14 mouse cellular contexts compared by ENCODE assay signal in genomic region chr11:119544518-119545105, GRCm38 (mm10). TPM values are rescaled to one million over a fixed set of nuclear protein-coding genes. Genes with fewer than 3 reads are reported as not detected.
A peak's percentile ranks its signal among the peaks of the same experiment; 100 is the strongest.
DNase-seq lines count a peak whose midpoint lies in the region; ATAC-seq lines count a peak whose summit lies in the region.
"Had no signal": no experiment of that assay in that cellular context is flagged by ENCODE, and none has a peak within 500 bp of the region (broad histone marks: within the 10 kb centered on the region; RNA-seq: fewer than 3 reads in every experiment).

No protein-coding gene starts in this region.

- H3K4me3 ChIP-seq in midbrain, embryonic 13.5 days (replicated peaks), result peak overlapping the region; percentile 70; the same call in 1 of the 2 replicates
- no peak overlapping the region for H3K4me3 ChIP-seq in midbrain, embryonic 11.5 days (ENCODE audit: low read depth, low read length)
- H3K4me3 ChIP-seq in hindbrain, embryonic 12.5 days, result peak overlapping the region; percentile 66
- H3K4me3 ChIP-seq in neural tube, embryonic 14.5 days (ENCODE audit: low read depth, low read length), result peak overlapping the region; percentile 76; the same call in 1 of the 2 replicates
- no peak overlapping the region for H3K4me3 ChIP-seq in intestine, embryonic 16.5 days (ENCODE audit: low read length)
- H3K4me3 ChIP-seq: limb, embryonic 15.5 days had no signal

- H3K9me3 ChIP-seq in midbrain, embryonic 13.5 days, result no peaks in the 10 kb centered on the region
- H3K9me3 ChIP-seq in midbrain, embryonic 11.5 days (ENCODE audit: control insufficient read depth, low read length), result no peaks in the 10 kb centered on the region
- H3K9me3 ChIP-seq in hindbrain, embryonic 12.5 days (replicated peaks), result no peaks in the 10 kb centered on the region
- H3K9me3 ChIP-seq in neural tube, embryonic 14.5 days (ENCODE audit: control insufficient read depth, low read length), result no peaks in the 10 kb centered on the region
- H3K9me3 ChIP-seq in intestine, embryonic 16.5 days (ENCODE audit: control insufficient read depth, low read length), result no peaks in the 10 kb centered on the region
- H3K9me3 ChIP-seq: heart, embryonic 10.5 days; limb, embryonic 15.5 days had no signal

- no peak for ATAC-seq in cerebellum, adult (ENCODE audit: insufficient number of reproducible peaks, low FRiP score, low TSS enrichment)
- no peak for ATAC-seq in midbrain, embryonic 13.5 days
- no peak for ATAC-seq in midbrain, embryonic 11.5 days (ENCODE audit: low FRiP score)
- ATAC-seq in hindbrain, embryonic 12.5 days (ENCODE audit: low FRiP score), result no peak
- ATAC-seq in neural tube, embryonic 14.5 days (ENCODE audit: low read depth), result no peak
- no peak for ATAC-seq in intestine, embryonic 16.5 days

- peak; percentile 74 for DNase-seq in cerebellum, adult 11 months
- DNase-seq in midbrain, embryonic 11.5 days (ENCODE audit: low spot score, missing footprints), result no peak
- DNase-seq in frontal cortex, postnatal 25 days (ENCODE audit: low spot score in 2 of 2), result no peak
- DNase-seq: heart, postnatal 4 days; retina, postnatal 1 day; thymus, postnatal 14 days had no signal

- H3K9ac ChIP-seq in midbrain, embryonic 13.5 days (replicated peaks), result 0 out of 2 replicates have a peak overlapping the region, but pooled peaks have one; percentile 16
- no peak overlapping the region for H3K9ac ChIP-seq in midbrain, embryonic 11.5 days (ENCODE audit: low read length)
- peak overlapping the region; percentile 27 for H3K9ac ChIP-seq in hindbrain, embryonic 12.5 days
- H3K9ac ChIP-seq in neural tube, embryonic 14.5 days (replicated peaks; ENCODE audit: low read depth, low read length), result no peak overlapping the region
- H3K9ac ChIP-seq in intestine, embryonic 16.5 days (ENCODE audit: low read depth, low read length), result no peak overlapping the region
- H3K9ac ChIP-seq: limb, embryonic 15.5 days had no signal

- peaks cover 83% of the 10 kb centered on the region for H3K27me3 ChIP-seq in midbrain, embryonic 13.5 days
- H3K27me3 ChIP-seq in midbrain, embryonic 11.5 days (ENCODE audit: control insufficient read depth, insufficient read depth, low read length), result peaks cover 53% of the 10 kb centered on the region
- H3K27me3 ChIP-seq in hindbrain, embryonic 12.5 days, result peaks cover 92% of the 10 kb centered on the region
- H3K27me3 ChIP-seq in neural tube, embryonic 14.5 days (ENCODE audit: control insufficient read depth, insufficient read depth, low read length), result 0 out of 2 replicates have a peak, but pooled peaks cover 3% of the 10 kb centered on the region
- H3K27me3 ChIP-seq in intestine, embryonic 16.5 days (replicated peaks; ENCODE audit: control insufficient read depth, insufficient read depth, low read length), result peaks cover 91% of the 10 kb centered on the region

- WGBS in midbrain, embryonic 13.5 days, result 85% methylated on average over 15 of the region's 15 CpGs
- 90% methylated on average over 15 of the region's 15 CpGs for WGBS in midbrain, embryonic 11.5 days
- 83% methylated on average over 15 of the region's 15 CpGs for WGBS in hindbrain, embryonic 12.5 days
- 77% methylated on average over 15 of the region's 15 CpGs for WGBS in neural tube, embryonic 14.5 days
- WGBS in intestine, embryonic 16.5 days, result 80% methylated on average over 15 of the region's 15 CpGs

- no peak overlapping the region for H3K27ac ChIP-seq in midbrain, embryonic 13.5 days
- H3K27ac ChIP-seq in midbrain, embryonic 11.5 days (ENCODE audit: low read depth, low read length), result no peak overlapping the region
- H3K27ac ChIP-seq in hindbrain, embryonic 12.5 days, result no peak overlapping the region
- no peak overlapping the region for H3K27ac ChIP-seq in neural tube, embryonic 14.5 days (ENCODE audit: low read depth, low read length)
- H3K27ac ChIP-seq in intestine, embryonic 16.5 days (ENCODE audit: low read length), result no peak overlapping the region
- H3K27ac ChIP-seq: heart, embryonic 10.5 days; limb, embryonic 15.5 days had no signal

- H3K36me3 ChIP-seq in midbrain, embryonic 13.5 days, result no peaks in the 10 kb centered on the region
- H3K36me3 ChIP-seq in midbrain, embryonic 11.5 days (ENCODE audit: control insufficient read depth, insufficient read depth, low read length), result no peaks in the 10 kb centered on the region
- H3K36me3 ChIP-seq in hindbrain, embryonic 12.5 days, result no peaks in the 10 kb centered on the region
- H3K36me3 ChIP-seq in neural tube, embryonic 14.5 days (ENCODE audit: control insufficient read depth, insufficient read depth, low read length), result no peaks in the 10 kb centered on the region
- H3K36me3 ChIP-seq in intestine, embryonic 16.5 days (ENCODE audit: control insufficient read depth, insufficient read depth, low read length), result no peaks in the 10 kb centered on the region
- H3K36me3 ChIP-seq: G1E; heart, embryonic 10.5 days; limb, embryonic 15.5 days had no signal

- peak overlapping the region; percentile 89 for H3K4me2 ChIP-seq in midbrain, embryonic 13.5 days (replicated peaks)
- H3K4me2 ChIP-seq in midbrain, embryonic 11.5 days, result no peak overlapping the region
- H3K4me2 ChIP-seq in hindbrain, embryonic 12.5 days (replicated peaks), result peak overlapping the region; percentile 98
- peak overlapping the region; percentile 97 for H3K4me2 ChIP-seq in neural tube, embryonic 14.5 days (ENCODE audit: low read depth, low read length)
- H3K4me2 ChIP-seq in intestine, embryonic 16.5 days (ENCODE audit: low read depth, low read length), result no peak overlapping the region
- H3K4me2 ChIP-seq: limb, embryonic 15.5 days had no signal

- peaks cover 70% of the 10 kb centered on the region for H3K4me1 ChIP-seq in midbrain, embryonic 13.5 days (replicated peaks)
- peaks cover 32% of the 10 kb centered on the region for H3K4me1 ChIP-seq in midbrain, embryonic 11.5 days (ENCODE audit: control insufficient read depth, insufficient read depth, low read length)
- H3K4me1 ChIP-seq in hindbrain, embryonic 12.5 days, result peaks cover 65% of the 10 kb centered on the region
- peaks cover 55% of the 10 kb centered on the region for H3K4me1 ChIP-seq in neural tube, embryonic 14.5 days (ENCODE audit: control insufficient read depth, insufficient read depth, low read length)
- peaks cover 34% of the 10 kb centered on the region for H3K4me1 ChIP-seq in intestine, embryonic 16.5 days (ENCODE audit: control insufficient read depth, insufficient read depth, low read length)

RNA-seq across cellular contexts. Expression of gene Nptx1, which starts 2.9 kb away (rescaled TPM):
- polyA plus RNA-seq in midbrain, embryonic 13.5 days (2015; fragmentation: Nextera tagmentation; extraction: Ambion mirVana), result 7.3 and 8.6 TPM in 2 replicates
- 2.5 and 3.0 TPM in 2 replicates for polyA plus RNA-seq in midbrain, embryonic 11.5 days (2014; fragmentation: Nextera tagmentation; extraction: Ambion mirVana)
- 14.8 and 15.2 TPM in 2 replicates for polyA plus RNA-seq in hindbrain, embryonic 12.5 days (2016; fragmentation: Nextera tagmentation; extraction: Ambion mirVana)
- polyA plus RNA-seq in neural tube, embryonic 14.5 days (2014; fragmentation: Nextera tagmentation; extraction: Ambion mirVana), result 23.7 and 27.4 TPM in 2 replicates
- 0.56 and 0.65 TPM in 2 replicates for polyA plus RNA-seq in intestine, embryonic 16.5 days (2015; fragmentation: Nextera tagmentation; extraction: Ambion mirVana)
- polyA plus RNA-seq: G1E had no signal

RNA-seq across cellular contexts. Expression of gene Endov, which starts 53.5 kb away (rescaled TPM):
- 22.8 and 22.9 TPM in 2 replicates for polyA plus RNA-seq in midbrain, embryonic 13.5 days (2015; fragmentation: Nextera tagmentation; extraction: Ambion mirVana)
- 13.2 and 14.0 TPM in 2 replicates for polyA plus RNA-seq in midbrain, embryonic 11.5 days (2014; fragmentation: Nextera tagmentation; extraction: Ambion mirVana)
- 22.2 and 24.9 TPM in 2 replicates for polyA plus RNA-seq in hindbrain, embryonic 12.5 days (2016; fragmentation: Nextera tagmentation; extraction: Ambion mirVana)
- polyA plus RNA-seq in neural tube, embryonic 14.5 days (2014; fragmentation: Nextera tagmentation; extraction: Ambion mirVana), result 12.7 and 13.8 TPM in 2 replicates
- polyA plus RNA-seq in intestine, embryonic 16.5 days (2015; fragmentation: Nextera tagmentation; extraction: Ambion mirVana), result 15.1 and 15.2 TPM in 2 replicates

RNA-seq across cellular contexts. Expression of gene Rptor, which starts 58.1 kb away (rescaled TPM):
- 9.7 and 11.7 TPM in 2 replicates for polyA plus RNA-seq in midbrain, embryonic 13.5 days (2015; fragmentation: Nextera tagmentation; extraction: Ambion mirVana)
- 8.7 and 11.1 TPM in 2 replicates for polyA plus RNA-seq in midbrain, embryonic 11.5 days (2014; fragmentation: Nextera tagmentation; extraction: Ambion mirVana)
- polyA plus RNA-seq in hindbrain, embryonic 12.5 days (2016; fragmentation: Nextera tagmentation; extraction: Ambion mirVana), result 17.4 and 18.3 TPM in 2 replicates
- polyA plus RNA-seq in neural tube, embryonic 14.5 days (2014; fragmentation: Nextera tagmentation; extraction: Ambion mirVana), result 12.1 and 13.4 TPM in 2 replicates
- polyA plus RNA-seq in intestine, embryonic 16.5 days (2015; fragmentation: Nextera tagmentation; extraction: Ambion mirVana), result 5.2 and 5.9 TPM in 2 replicates

Comparison
In these comparisons a context has a peak if more than half of its experiments do, and no peak if none do; other contexts are left out.
1. H3K4me2 ChIP-seq: peak in midbrain, embryonic 13.5 days (single experiment), hindbrain, embryonic 12.5 days (single experiment) and neural tube, embryonic 14.5 days (single experiment); none in midbrain, embryonic 11.5 days (single experiment) and intestine, embryonic 16.5 days (single experiment).
2. H3K4me3 ChIP-seq: peak in midbrain, embryonic 13.5 days (single experiment), hindbrain, embryonic 12.5 days (single experiment) and neural tube, embryonic 14.5 days (single experiment); none in midbrain, embryonic 11.5 days (single experiment) and intestine, embryonic 16.5 days (single experiment).
3. H3K9ac ChIP-seq: peak in midbrain, embryonic 13.5 days (single experiment) and hindbrain, embryonic 12.5 days (single experiment); none in midbrain, embryonic 11.5 days (single experiment), neural tube, embryonic 14.5 days (single experiment) and intestine, embryonic 16.5 days (single experiment).